Mouse (Mus musculus): ENCODE data around the gene Rab6b.

The Rab6b gene

DNA sequence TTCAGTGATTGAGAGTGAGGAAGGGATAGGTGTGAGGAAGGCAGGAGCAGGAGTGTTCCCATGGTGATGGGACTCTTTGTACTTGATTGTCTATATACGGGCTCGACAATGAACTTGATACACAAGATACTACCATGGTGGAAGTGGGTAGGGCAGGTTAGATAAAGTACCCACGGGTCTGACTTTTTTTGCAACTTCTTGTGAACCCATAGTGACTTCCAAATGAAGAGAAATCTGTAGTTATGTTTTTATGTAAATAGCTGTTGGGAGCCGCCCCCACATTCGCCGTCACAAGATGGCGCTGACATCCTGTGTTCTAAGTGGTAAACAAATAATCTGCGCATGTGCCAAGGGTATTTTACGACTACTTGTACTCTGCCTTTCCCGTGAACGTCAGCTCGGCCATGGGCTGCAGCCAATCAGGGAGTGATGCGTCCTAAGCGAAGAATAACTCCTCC is 3.2 kb upstream of the Rab6b start:
- peak; percentile 32 for ATAC-seq (ENCODE audit: low TSS enrichment)

GRCm38 (mm10) chr9:103108943-103109670 is 2.5 kb upstream of the Rab6b start:
- peak; percentile 45 for ATAC-seq (ENCODE audit: low TSS enrichment)

DNA sequence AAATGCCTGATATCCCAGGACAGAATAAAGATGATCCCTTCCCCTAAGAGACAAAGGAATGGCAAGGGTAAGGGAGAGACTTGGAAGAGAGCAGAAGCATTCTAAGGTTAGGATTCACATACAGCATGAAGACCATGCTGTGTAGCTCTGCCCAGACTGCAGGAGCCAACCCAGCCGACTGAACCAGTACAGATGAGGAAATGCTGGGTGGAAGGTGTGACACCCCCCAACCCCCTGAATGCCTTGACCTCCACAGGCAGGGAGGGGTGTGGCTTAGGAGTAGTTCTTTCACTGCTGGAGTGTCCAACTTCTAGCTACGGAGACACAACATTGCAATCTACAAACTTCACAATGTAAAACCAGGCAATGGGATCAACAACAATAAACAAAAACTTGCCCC is 1.7 kb upstream of the Rab6b start:
- no peak for ATAC-seq (ENCODE audit: low TSS enrichment)

GRCm38 (mm10) chr9:103110727-103111501 is 673 bp upstream of the Rab6b start:
- no peak for ATAC-seq (ENCODE audit: low TSS enrichment)

- ATAC-seq (ENCODE audit: low TSS enrichment) = no peak
Measured at GRCm38 (mm10) chr9:103112471-103113271, 1.1 kb downstream of the Rab6b start.

DNA sequence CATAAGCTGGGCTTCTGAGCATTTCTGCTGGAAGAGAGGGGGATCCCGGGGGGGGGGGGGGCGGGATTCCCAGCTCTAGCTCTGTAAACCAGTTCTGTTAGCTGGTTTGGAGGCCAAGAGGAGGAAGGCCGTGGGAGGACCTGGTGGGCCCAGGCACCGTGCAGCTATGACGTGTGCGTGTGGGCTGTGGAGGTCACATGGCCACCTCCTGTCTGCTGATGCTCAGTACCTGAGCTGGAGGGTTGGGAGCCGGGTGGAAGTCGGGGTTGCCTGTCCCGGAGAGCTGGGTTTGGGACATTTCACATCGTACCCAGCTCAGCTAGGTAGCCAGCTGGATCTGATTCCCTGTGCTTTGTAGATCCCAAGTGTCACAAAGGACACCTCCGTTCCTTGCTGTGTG is 1.8 kb downstream of the Rab6b start:
- peak; percentile 31 for ATAC-seq (ENCODE audit: low TSS enrichment)

DNA sequence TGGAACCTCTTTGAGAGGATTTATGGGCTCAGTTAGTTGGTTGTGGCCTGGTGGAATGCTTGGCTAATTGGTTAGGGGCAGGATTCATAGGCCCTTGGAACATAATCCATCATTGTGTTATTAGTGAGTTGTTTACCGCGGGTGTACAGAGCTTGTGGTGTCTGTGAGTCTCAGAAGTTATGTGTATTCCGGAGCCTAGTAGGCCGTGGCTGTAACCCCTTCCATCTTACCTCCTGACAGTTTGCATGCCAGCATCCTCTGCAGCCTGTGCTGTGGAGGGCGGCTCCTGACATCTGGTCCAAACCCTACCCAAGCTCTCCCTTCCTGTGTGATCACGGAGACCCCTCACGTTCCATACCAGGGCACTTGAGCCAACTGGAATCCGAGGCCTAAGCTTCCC is 2.7 kb downstream of the Rab6b start:
- ATAC-seq (ENCODE audit: low TSS enrichment) = no peak

GRCm38 (mm10) chr9:103114901-103115300 is 3.3 kb downstream of the Rab6b start:
- no peak for ATAC-seq (ENCODE audit: low TSS enrichment)

GRCm38 (mm10) chr9:103116941-103117340 is 5.4 kb downstream of the Rab6b start:
- no peak for ATAC-seq (ENCODE audit: low TSS enrichment)

DNA sequence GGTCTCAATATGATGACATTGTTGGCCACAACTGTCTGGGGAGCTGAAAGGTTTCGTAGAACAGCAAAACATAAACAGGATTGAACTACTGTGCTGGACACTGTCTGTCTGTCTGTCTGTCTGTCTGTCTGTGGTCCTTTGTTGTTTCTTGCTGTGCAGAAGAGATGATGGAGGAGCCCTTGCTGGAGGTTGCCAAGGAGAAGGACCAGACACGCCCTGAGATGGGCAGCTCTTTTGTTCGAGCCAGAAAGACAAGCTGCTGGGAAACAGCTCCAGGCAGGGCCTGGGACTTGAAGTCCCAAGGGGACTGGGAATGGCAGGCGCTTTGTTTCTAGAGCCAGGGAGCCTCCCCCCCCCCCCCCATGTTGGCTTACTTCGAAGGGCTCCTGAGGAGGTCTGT is 5.9 kb downstream of the Rab6b start:
- no peak for ATAC-seq (ENCODE audit: low TSS enrichment)

DNA sequence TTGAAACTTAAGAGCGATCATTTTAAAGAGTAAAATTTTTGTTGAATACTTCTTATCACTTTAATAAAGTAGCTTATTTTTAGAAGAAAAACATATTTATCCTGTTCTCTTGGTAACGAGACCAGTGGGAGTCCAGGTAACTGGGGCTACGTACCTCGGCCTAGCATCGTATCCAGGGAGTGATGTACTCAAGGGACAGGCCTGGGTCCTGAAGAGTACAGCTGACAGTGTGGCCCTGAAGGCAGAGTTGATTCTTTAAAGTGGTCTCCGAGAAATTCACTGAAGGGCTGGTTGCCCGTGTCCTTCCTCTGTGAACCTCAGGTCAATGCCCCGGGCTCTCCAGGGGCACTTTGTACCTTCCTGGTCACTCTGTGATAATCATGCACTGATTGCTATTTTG is 6.4 kb downstream of the Rab6b start:
- no peak for ATAC-seq (ENCODE audit: low TSS enrichment)

DNA sequence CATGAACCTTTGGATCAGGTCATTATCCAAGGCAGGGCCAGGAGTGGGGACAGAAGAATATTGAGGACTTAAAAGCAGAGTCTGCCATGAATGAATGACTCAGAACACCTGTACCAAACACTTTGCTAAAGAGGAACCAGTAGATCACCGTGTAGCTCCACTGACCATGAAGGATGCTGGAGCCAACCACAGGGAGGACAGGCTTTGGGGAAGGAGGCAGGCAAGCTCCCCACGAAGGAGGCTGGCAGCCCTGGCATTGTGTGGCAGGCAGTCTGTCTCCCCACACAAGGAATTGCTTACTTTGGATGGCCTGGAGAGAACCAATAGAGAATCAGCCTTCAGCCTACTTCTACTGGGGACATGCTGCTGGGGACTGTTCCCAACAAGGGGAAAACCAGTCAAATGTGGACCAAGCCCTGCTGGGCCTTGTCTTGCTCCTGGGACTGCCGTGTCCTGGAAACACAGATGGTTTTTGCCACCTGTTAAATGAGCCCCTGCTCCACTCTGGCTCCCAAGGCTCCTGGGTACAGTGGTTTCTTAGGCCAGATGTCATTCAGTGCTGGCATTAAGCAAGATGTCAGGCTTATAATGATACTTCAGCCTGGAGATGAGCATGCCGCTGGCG is 7.2 kb downstream of the Rab6b start:
- ATAC-seq (ENCODE audit: low TSS enrichment) = 0 out of 2 replicates have a peak, but pooled peaks have one; percentile 4

DNA sequence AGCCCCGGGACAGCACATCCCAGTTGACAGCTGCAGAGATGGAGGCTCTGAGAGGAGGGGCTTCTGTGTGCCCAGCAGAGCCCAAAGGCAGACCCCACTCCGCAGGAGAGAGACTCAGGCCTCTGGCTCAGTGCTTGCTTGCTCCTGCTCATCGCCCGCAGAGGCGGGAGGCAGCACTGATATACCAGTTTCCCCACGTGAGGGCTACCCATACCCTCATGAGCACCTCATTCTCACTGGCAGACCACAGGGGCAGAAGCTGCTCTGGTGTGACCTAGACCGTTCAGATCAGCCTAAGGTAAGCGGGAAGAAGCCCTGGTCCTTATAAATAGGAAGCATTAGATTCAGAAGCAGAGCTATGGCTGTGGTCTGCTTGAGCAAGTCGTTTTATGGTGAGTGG is 8.2 kb downstream of the Rab6b start:
- ATAC-seq (ENCODE audit: low TSS enrichment) = no peak

- no peak for ATAC-seq (ENCODE audit: low TSS enrichment)
Measured at GRCm38 (mm10) chr9:103120231-103120630, 8.6 kb downstream of the Rab6b start.

GRCm38 (mm10) chr9:103121546-103121945 is 10.0 kb downstream of the Rab6b start:
- no peak for ATAC-seq (ENCODE audit: low TSS enrichment)

DNA sequence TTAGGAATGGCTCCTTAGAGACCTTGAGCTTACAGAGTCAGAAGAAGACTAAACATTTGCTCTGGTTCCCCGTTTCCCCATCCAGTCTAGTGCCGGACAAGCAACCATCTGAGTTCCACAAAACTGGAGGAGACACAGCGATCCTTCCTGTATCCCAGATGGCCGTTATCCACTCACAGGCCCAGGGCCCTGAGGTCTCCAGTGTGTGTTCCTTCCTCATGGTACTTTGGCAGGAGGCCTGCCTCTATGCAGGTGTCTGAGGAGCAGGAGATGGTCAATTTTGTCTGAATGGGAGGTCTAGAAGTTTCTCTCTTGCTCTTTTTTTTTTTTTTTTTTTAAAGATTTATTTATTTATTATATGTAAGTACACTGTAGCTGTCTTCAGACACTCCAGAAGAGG is 13.2 kb downstream of the Rab6b start:
- ATAC-seq (ENCODE audit: low TSS enrichment) = no peak

DNA sequence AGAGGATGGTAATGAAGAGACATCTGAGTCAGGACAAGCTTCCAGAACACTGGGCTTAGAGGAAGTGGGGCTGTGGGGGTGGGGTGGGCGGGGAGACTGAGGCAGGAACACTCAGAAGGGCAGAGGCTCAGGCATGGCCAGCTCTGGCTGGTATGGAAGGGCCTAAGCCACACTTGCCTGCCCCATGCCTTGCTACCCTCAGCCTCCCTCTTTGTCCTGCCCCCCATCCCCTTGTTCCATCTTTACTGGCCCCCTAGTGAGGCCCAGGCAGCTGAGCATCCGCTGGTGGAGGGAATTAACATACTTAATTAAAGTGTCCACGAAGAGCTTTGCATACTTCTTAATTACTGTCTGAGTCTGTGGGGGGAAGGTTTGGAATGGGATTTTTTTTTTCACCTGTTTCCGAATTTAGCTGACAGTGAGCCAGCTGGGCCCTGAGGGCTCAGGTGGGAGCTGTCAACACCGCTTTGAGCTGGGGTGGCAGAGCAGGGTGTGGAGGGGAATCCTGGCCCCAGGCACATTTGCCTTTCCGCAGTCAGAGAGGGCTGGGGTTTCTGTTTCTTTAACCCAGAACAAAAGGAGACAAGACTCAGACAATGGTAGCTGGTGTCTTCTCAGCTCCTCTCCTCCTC is 22.0 kb downstream of the Rab6b start:
- ATAC-seq (ENCODE audit: low TSS enrichment) = no peak

- ATAC-seq (ENCODE audit: low TSS enrichment) = peak; percentile 77
Measured at GRCm38 (mm10) chr9:103134450-103135030, 23.0 kb downstream of the Rab6b start.

GRCm38 (mm10) chr9:103139481-103139880 is 27.9 kb downstream of the Rab6b start:
- ATAC-seq (ENCODE audit: low TSS enrichment) = no peak

- no peak for ATAC-seq (ENCODE audit: low TSS enrichment)
Measured at GRCm38 (mm10) chr9:103140384-103140783, 28.8 kb downstream of the Rab6b start.

DNA sequence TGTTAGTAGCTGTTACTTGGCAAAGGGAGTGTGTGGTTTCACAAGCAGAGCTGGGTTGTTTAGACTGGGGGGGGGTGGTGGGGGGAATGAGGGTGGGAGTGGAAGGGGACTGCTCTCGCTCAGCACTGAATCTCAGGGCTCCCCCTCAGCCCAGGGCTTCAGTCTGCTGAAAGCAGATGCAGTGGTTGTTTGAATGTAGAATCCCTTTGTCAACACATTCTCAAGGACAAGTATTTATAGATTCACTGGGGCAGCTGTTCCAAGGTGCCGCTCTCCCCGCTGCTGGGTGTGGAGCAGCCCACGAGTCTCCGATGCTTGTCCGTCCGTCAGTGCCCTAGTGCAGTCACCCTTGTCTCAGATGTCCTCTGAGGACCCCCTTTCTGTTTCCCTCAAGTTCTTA is 29.7 kb downstream of the Rab6b start:
- peak; percentile 24; the same call in 1 of the 2 replicates for ATAC-seq (ENCODE audit: low TSS enrichment)
